Mouse (Mus musculus) heart, postnatal 0 days (tissue): ENCODE results near the gene Cyp2c29.

Experiments
- CTCF ChIP-seq: IDR thresholded peaks from 2 replicates; pipeline ENCODE4 v1.5.1; 2016; ENCODE audit warnings: antibody characterized with exemption, control low read depth, low read depth
- EP300 ChIP-seq: IDR thresholded peaks from 2 replicates; pipeline ENCODE4 v1.6.1; 2016; ENCODE audit warnings: antibody characterized with exemption, low read depth

GRCm38 (mm10) chr19:39288978-39289377 lies 19.8 kb downstream of the Cyp2c29 start:
- no peak for TF ChIP-seq CTCF
- no peak for TF ChIP-seq EP300
